Mouse (Mus musculus): Measurements from ENCODE around the gene Utp18.
A peak's percentile ranks its signal among the peaks of the same experiment; 100 is the strongest.
"Not testable (repeated sequence)": the region's sequence is repeated elsewhere in the genome, so short reads cannot be mapped to it uniquely, and the experiment has no call there.

Utp18 gene

DNA sequence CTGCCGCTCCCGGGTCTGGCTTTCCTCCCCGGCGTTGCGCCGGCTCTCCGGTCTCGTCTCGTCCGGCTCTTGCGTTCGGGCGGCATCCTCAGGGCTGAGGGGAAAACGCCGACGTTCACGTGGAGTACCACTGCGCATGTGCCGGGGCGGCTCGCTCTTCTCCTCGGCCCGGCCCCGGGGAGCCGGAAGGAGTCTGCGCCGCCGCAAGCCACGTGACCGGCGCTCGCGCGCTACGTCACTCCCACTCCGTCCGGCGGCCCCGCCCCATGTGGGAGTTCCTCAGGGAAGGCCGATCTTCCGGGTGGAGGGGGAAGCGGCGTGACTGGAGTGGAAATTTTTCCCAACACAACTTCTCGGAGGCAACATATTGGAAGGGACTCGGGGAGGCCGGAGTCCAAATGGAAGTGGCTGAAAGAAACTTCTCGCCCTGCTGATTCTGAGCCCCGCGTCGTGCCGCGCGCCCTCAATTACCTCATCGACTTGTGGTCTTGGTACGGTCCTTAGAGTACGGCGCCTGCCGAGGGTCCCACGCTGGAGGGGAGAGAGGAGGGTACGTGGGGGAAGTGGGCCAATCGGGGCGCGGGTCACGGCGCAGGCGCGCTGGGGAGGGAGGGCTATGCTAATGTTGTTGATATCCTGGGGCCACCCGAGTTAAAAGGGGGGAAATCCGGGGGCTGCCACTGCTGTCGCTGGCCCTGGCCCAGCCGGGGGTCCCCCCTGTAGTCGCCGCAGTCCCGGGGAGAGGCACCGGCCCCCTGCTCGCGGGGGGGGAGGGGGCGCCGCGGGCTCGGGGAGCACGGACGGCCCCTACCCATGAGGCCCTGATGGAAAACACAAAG is at the start of gene Utp18, which contains the start of gene Mbtd1:
Gene Utp18, minus strand, starts transcription at position 195 of the 839 bp plus-strand sequence.
Gene Mbtd1, plus strand, starts transcription at position 281 of the 839 bp plus-strand sequence.
- DNase-seq, result peak; percentile 99

DNA sequence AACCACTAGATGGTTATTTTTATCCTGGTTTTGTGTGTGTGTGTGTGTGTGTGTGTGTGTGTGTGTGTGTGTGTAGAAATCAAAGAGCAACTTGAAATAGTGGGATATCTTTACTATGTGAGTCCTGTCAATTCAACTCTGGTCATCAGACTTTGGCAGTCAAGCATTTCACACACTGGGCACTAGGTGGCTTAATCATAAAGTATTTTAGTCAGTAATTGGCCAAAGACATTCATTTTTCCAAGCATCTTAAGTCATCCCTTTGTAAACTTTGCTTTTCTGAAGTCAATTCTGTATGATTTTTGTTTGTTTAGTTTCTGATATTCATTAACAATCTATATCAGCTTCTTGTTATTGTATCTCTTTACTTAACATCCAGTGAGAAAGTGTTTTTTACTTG is 43.5 kb upstream of the Utp18 start:
- DNase-seq, result no peak

DNA sequence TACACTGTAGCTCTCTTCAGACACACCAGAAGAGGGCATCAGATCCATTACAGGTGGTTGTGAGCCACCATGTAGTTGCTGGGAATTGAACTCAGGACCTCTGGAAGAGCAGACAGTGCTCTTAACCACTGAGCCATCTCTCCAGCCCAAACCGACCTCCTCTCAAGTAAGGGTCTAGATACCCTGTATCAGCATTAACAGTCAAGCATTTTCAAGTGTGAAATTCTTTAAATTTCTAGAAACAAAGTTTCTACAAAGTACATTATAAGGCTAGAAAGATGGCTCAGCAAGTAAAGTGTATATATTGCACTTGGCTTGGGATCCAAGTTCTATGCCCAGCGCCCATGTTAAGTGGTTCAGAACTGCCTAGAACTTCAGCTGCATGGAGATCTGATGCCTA is 29.5 kb upstream of the Utp18 start:
- not testable (repeated sequence) for DNase-seq

DNA sequence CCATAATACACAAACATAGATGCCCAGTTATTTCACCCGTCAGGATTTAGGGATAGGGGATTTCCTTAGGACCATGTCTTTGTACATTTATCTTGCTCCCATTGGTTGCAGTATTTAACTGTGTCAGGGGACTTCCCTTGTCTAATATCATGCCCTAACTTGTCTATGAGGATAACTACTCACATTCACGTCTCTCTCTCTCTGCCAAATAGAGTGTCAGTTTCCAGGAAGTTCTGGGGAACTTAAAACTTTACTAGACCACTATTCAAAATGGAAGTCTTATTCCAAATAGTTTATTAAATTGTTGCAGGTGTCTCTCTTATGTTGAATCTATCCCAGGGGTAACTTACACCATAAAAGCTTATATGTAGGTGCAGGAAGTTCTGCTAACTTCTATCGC is 26.0 kb upstream of the Utp18 start:
- DNase-seq, result no peak

DNA sequence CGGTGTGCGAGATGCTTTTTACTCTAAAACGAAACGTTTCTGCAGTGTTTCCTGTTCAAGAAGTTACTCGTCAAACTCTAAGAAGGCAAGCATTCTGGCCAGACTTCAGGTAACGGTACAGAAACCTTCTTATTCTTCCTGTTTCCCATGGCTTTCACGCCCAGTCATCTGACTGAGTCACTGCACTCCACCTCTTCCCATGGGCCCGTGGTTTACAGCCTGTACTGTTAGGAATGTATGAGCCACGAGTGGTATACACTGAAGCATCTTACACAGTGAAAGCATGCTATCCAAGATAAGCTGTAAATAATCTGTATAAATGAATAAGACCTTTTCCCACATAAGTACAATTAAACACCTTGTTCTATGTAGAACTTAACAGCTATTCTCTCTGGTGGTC is 23.3 kb upstream of the Utp18 start:
- DNase-seq, result no peak

DNA sequence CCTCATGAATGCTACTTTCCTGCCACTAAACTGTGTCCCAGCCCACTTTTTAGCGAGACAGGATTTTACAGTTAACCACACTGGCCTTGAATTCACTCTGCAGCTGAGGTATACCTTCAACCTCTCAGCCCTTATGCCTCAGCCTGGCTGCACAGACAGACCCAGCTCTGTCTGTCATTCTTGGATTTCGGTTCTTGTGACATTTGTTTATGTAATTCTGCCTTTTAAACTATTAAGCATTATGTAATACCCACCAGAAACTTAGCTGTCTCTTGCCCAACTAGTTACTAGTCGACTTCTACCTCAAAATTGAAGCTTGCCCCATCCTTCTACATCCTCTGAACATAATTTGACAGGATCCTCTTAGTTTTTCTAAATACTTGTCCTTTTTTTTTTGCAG is 22.3 kb upstream of the Utp18 start:
- no peak for DNase-seq

DNA sequence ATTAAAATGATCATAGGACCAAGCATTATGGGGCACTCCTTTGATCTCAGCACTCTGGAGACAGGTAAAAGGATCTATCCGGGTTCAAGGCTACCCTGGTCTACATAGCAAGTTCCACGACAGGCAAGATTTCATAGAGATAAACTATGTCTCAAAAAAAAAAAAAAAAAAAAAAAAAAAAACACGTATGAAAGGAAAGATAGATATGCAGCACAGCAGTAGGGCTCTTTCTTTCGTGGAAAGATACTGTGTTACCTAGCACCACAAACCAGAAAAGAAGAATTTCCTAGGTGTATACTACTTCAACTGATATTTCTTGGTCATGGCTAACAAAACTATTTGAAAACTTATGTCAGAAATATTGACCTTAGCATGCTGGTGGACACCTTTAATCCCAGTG is 21.3 kb upstream of the Utp18 start:
- no peak for DNase-seq

DNA sequence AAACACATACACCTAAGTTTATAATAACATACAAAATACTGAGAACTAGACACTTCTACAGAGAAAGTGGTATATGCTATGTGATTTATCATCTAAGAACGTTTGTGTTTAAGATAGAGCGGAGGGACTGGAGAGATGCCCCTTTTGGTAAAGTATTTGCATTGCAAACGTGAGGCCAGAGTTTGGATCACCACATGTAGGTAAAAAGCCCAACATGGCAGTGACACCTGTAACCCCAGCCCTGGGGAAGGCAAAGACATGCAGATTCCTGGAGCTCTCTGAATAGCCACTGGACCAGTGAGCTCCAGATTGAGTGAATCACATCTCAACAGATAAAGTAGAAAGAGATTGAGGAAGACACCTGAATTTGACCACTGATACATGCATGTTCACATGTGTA is 12.2 kb upstream of the Utp18 start:
- no peak for DNase-seq

DNA sequence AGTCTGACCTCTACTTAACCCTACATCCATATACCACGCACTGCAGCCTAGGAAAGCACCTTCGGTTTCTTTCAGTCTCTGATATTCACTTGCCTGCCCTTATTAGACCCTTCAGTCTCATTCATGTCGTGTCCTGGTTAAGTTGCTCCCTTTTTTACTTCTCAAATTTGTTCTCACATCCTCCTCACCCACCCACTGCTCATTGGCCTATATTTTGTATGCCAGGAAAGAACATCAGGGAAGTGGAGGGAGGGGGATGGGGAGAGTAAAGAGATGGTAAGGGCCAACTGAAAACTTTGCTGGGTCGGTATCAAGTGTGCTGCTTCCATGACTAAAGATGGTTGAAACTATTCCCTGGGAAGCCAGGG is 1.5 kb upstream of the Utp18 start:
- no peak for DNase-seq

DNA sequence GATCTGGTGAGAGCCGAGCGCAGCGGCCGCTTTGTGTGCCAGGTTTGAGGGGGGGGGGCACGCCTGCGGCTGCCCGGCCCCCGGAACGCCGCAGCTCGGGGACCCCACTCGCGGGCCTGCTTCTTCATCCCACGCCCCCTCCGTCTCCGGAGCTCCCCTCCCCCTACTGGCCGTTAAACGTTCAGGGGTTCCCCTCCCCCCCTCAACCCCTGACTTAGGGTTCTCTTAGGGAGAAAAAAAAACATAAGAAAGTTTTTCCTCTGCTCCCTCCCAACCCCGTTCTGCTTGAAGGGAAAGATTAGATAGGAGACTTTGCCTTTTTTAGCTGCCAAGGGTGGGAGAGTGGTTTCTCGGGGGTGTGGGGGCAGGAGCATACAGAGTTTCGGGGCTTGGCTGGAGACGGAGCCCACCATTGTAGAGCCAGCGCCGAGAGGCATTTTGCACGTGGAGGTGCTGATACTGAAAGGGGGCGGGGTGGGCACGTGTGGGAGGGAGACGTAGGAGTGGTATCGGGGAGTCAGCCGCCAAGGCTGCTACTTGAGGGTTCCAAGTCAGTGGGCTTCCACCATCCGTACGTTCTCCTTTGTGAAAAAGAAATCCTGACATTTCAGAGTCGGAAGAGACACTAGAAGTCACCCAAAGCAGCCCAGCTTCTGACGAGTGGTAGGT is 979 bp upstream of the Utp18 start:
- peak; percentile 33 for DNase-seq

DNA sequence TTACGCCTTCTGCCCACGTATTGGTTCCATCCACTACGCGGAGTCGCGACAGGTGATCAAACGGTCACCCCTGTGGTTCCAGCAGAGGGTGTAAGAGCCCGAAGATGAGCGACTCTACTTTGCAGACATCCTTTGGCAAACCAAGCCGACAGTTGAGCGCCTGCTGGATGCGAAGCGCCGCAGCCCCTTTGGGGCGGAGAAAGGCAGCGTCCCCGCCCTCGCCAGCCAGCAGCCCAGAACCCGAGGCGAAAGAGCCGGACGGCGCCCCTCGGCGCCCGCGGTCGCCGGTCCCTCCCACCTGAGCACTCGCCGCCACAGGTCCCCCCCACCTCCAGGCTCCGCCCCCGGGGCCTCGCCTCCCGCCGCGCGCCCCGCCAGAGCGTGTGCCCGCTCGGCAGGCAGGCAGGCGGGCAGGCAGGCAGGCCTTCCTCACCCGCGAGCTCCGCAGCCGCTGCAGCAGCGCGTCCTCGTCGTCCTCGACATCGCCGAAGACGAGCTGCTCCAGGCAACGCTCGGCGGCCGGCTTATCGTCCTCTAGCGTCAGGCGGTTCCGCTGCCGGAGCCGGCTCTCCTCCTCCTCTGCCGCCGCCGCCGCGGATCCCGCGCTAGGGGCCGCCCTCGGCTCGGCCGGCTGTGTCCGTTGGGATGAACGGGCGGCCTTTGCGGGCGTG is 530 bp downstream of the Utp18 start:
- peak; percentile 77 for DNase-seq

DNA sequence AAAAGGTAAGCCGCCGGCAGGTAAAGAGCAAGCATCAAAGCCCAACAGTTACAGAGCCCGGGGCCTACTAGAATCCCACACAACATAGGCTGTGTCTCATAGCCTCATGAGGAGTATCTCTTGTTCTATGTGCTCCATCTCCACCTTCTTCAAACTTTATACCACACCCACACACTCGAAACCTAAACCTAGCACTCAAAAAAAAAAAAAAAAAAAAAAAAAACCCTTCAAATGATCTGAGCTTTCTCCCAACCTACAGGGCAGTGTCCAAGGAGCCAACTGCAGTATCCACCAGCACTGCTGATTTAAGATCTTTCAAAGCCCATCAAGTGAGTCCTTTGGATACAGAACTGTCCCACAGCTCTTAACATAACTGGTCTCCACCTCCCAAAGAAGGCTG is 1.5 kb downstream of the Utp18 start:
- no peak for DNase-seq

DNA sequence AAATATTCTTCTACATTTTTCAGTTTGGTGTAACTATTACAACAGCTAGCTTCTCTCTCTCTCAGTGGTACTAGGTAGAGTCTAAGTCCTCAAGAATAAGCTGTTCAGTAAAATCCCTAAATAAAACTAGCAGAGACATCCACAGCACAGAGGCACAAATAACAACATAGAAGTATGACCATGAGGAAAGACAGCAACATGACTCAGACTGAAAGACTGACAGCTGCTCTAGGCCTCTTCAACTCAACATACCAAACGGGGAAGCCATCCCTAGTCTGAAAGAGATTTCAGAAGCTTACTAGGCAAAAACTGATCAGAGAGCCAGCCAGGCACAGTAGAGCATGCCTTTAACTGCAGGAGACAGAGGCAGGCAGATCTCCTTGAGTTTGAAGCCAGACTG is 22.9 kb downstream of the Utp18 start:
- DNase-seq, result no peak

DNA sequence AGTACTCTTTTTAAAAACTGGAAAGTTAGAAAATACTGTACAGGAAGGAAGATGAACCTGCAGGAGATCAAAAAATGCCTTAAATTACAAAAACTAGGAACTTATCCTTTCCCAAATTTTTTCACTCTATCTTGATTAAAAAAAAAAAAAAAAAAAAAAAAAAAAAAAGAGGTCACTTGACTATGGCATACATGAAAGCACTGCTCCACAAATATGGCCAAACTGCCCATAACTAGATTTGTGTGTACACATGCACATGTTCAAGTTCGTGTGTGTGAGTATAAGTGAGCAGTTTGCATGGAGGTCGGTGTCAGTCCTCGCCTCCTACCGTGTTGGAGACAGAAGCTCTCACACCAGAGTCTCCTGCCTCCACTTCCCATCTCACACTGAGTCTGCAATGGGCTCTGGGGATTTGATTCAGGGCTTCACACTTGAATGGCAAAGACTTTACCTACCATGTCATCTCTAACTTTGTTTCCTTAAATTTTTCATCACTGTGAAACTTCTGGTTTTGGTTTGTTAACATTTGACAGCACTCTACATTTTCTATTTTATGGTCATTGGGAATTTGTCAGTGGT is 23.4 kb downstream of the Utp18 start:
- no peak for DNase-seq

DNA sequence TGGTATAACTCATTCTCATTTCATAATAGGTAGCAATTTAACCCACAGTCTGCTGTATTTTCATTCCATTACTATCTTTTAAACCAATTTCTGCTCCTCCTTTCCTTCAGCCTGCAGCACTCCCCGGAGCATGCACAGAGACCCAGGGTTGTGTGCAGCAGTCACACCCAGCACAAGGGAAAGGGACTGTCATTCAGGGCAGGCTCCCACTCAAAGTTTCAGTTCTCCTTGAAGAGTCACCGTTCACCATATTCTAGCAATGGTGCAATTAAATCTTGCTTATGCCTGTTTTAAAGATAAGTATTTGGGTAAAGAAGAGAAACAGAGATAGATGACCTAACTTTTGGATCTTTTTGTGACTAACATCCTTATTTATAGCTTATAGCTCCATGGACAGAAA is 24.4 kb downstream of the Utp18 start:
- no peak for DNase-seq

DNA sequence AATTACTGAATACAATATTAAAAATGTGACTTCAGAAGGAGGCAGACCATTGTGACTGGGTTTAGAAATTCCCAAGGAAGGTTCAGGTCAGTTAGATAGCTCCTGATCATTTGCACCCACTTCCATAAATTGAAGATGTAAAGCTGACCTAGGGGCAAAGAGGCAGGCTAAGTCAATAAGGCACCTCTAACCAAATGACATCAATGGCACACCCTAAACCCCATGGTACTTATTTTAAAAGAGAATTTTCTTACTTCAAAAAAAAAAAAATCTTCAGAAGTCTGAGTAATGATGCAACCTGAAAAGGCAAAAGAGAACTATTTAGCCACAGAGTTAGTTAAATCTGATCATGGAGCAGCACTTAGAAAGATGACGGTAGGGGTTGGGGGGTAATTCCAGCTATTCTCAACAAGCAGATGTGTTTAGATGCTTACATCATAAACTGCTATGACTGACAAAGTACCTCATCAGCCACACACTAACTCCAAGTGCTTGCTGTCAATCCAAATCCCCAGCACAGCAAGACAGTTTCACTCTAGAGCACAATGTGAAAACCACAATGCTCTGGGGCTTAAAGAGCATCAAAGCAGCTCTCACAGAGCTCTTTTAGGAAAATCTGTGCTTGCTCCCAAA is 24.9 kb downstream of the Utp18 start:
- no peak for DNase-seq

DNA sequence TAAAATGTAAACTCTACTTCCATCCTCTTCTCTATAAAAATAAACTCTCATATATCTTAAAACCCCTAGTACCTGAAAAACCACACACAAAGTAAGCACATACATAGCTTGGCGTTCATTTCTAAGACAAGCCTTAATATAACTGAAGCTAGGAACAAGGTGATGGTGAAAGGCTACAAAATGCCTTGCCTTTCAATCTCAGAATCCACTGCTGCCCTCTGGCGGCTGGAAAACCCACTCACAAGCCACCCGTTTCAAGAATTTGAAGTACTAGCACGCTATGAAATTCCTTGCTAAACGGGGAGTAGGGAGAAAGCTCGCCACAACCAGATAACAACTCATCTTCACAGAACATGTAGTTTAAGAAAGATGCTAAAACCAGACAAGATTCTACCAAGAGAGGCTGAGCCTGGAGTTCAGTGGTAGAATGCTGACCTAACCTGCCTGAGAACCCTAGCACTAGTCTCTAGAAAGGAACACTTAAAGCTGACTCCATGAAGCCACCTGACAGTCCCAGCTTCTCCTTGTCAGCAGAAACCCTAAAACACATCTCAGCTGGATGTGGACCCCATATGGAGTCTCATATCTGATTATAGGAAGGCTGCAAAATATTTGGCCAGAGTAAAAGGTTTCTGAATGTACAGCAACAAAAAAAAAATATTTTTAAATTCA is 29.1 kb downstream of the Utp18 start:
- DNase-seq, result peak; percentile 72

DNA sequence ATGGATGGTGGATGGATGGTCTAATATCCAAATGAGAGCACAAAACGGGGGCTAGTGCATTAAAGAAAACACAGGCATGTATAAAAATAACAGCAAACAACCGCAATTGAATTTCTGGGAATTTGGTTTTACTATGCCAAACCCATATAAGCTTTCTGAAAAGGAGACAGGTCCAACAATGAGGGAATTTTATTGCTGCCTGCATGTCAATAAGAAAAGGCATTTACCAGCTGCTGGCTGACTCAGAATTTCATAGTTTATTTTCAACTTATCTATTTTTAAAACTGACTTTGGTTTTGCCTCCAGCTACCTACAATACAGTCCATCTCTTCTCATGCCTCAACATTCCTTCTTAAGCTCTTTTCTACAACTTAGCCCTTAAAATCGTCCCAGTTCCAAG is 33.0 kb downstream of the Utp18 start:
- DNase-seq, result no peak

DNA sequence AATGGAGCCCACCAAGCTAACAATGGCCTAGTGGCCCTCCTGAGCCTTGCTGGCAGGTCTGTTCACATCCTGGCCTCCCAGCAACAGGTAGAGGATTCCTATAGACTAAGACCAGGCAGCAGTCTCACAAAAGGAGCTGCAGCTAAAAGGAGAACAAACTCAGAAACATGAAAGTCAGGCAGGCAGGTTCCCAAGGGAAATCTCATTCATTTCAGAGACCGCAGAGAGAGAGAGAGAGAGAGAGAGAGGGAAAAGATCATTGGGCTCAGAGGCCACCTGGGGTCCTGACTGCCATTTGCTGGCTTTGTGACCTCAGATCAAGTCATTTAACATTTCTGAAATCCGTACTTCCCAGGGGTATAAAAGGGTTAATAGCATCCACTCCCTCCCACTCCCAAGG is 38.2 kb downstream of the Utp18 start:
- DNase-seq, result no peak

DNA sequence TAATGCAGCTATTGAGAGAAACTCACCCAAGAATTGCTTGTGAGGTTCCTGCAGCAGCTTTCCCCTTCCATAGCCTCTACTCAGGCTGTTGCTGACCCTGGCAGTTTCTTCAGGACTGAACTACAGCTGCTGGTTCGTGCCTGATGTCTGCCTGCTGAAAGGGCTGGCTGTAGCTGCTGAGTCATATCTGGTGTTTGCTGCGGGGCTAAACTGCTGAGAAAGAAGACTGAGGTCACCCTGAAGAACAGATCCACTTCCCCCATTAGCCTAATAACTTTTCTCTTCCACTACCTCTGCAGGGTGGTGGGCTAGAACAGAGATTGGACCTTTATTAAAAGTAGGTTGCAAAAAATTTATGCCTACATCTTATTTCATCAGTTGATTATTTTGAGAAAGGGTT is 49.8 kb downstream of the Utp18 start:
- DNase-seq, result no peak

DNA sequence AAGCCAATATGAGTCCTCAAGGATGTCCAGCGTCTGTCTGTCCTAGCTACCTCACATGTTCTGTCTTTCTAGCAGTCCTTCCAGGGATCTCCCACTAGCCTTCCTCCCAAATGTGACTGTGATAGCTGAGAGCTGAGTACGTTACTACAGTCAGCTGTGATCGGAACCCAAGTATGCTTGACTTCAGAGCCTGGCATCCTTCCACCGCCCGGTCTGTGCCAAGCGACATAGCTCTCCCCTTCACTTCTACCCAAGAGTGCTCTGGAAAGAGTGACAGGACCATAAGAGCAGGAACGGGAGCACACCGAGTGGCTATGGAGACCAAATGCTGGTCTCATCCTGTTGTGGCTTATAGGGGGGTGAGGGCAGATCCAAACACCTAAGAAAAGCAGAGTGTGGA is 55.6 kb downstream of the Utp18 start:
- DNase-seq, result no peak

DNA sequence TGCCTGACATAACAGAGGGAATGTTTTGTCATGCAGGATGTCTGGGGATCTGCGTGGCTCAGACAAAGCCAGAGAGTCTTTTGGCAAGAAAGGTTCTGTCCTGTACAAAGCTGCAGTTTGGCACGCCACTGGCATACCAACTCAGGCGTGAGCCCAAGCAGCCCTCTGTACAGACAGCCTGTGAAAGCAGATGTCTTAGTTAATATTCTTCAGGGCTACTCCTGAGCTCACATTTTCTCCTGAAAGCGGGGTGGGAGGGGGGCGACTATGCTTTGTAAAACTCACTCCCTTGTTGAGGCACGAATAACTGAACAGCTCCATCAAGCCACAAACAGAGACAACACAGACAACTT is 56.3 kb downstream of the Utp18 start:
- no peak for DNase-seq
